Mouse (Mus musculus) liver, embryonic 12.5 days (tissue): ENCODE measurements around the gene Fras1. TPM values are rescaled to one million over a fixed set of nuclear protein-coding genes. Genes with fewer than 3 reads are reported as not detected.

ENCODE experiments used
- ATAC-seq: fragments of 200-750 bp; cut with Nextera tagmentation; 2 replicates; pipeline ENCODE4 v1.8.0; 2017; ENCODE audit warnings: moderate number of reproducible peaks, mild to moderate bottlenecking, moderate library complexity
- H3K27ac ChIP-seq: fragments of 300-500 bp; sonication (generic); 2 replicates; pipeline ENCODE4 v1.5.1; 2016; ENCODE audit warnings: mild to moderate bottlenecking
- H3K27me3 ChIP-seq: fragments of 300-500 bp; sonication (generic); replicated peaks from 2 replicates; pipeline ENCODE4 v1.6.1; 2016; ENCODE audit warnings: mild to moderate bottlenecking, moderate library complexity
- H3K36me3 ChIP-seq: fragments of 300-500 bp; sonication (generic); 2 replicates; pipeline ENCODE4 v1.6.1; 2016; ENCODE audit warnings: mild to moderate bottlenecking, moderate library complexity
- H3K4me1 ChIP-seq: fragments of 300-500 bp; sonication (generic); 2 replicates; pipeline ENCODE4 v1.6.1; 2016
- H3K4me2 ChIP-seq: fragments of 300-500 bp; sonication (generic); 2 replicates; pipeline ENCODE4 v1.6.1; 2016; ENCODE audit warnings: mild to moderate bottlenecking, moderate library complexity
- H3K4me3 ChIP-seq: fragments of 300-500 bp; sonication (generic); 2 replicates; pipeline ENCODE4 v1.5.1; 2016; ENCODE audit warnings: mild to moderate bottlenecking, moderate library complexity
- H3K9ac ChIP-seq: fragments of 300-500 bp; sonication (generic); 2 replicates; pipeline ENCODE4 v1.6.1; 2016; ENCODE audit warnings: mild to moderate bottlenecking, moderate library complexity
- H3K9me3 ChIP-seq: fragments of 300-500 bp; sonication (generic); replicated peaks from 2 replicates; pipeline ENCODE4 v1.6.1; 2016; ENCODE audit warnings: mild to moderate bottlenecking, moderate library complexity
- WGBS: fragments of 180-500 bp; shearing (Covaris S2); methylation state at CpG from one replicate; pipeline ENCODE4 v1.1.7; 2016; ENCODE audit not compliant: insufficient replicate concordance; 5-methylcytosine and 5-hydroxymethylcytosine counted together
- polyA plus RNA-seq: library from polyadenylated mRNA; unstranded; fragments of >200 nt; fragmentation: Nextera tagmentation; extraction: Ambion mirVana; gene quantifications from 2 replicates; pipeline ENCODE4 v1.2.1, GENCODE M21; 2016

The Fras1 gene
- polyA plus RNA-seq, 1 experiment from 2014 or later, result 3.0 TPM

DNA sequence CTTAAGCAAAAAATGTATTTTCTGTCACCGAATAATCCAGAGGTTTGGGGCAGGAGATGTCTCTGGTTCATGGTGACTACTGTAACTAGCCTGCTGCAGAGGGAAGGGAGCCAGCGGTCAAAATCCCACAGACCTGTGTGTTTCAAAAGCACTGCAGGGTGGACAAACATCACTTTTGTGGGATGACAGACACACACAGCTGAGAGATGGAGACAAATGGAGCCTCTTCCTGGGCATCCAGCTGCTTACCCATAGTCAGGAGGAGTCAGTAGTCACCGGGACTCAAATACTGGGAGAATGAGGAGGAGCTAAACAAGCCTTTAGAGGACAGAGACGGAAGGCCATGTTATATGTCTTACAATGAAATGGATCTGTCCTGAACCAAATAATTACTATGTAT lies 343.9 kb downstream of the Fras1 start:
- Histone ChIP-seq H3K4me2 (no peak overlapping the region), H3K9me3 (no peaks in the 10 kb centered on the region), H3K36me3 (no peaks in the 10 kb centered on the region), H3K4me3 (no peak overlapping the region), H3K4me1 (no peaks in the 10 kb centered on the region), H3K27me3 (no peaks in the 10 kb centered on the region), H3K27ac (no peak overlapping the region), H3K9ac (no peak overlapping the region)
- ATAC-seq, result no peak
- WGBS, result 75% methylated on average over 4 of the region's 4 CpGs

DNA sequence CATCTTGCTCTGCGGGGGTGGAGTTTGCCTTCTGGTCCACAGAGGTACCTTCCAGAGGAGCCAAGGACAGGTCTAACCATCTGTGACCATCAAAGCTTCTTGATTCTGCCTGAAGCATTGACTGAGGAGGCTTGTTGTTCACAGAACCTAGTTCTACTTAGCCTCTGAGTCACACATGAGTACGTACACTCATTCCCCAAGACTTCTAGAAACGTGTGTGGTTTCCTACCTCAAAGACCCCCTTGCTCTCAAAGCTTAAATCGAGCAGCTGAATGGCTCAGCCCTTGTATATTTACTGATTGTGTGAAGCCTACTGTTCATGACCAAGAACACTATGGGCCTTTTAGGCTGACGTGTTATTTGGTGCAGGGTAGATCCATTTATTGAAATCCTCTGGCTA lies 344.8 kb downstream of the Fras1 start:
- H3K4me1 ChIP-seq, result no peaks in the 10 kb centered on the region
- H3K4me3 ChIP-seq, result no peak overlapping the region
- no peaks in the 10 kb centered on the region for H3K9me3 ChIP-seq
- H3K9ac ChIP-seq, result no peak overlapping the region
- H3K27ac ChIP-seq, result no peak overlapping the region
- H3K27me3 ChIP-seq, result no peaks in the 10 kb centered on the region
- ATAC-seq, result no peak
- no peak overlapping the region for H3K4me2 ChIP-seq
- H3K36me3 ChIP-seq, result no peaks in the 10 kb centered on the region
- 62% methylated on average over 5 of the region's 5 CpGs for WGBS

DNA sequence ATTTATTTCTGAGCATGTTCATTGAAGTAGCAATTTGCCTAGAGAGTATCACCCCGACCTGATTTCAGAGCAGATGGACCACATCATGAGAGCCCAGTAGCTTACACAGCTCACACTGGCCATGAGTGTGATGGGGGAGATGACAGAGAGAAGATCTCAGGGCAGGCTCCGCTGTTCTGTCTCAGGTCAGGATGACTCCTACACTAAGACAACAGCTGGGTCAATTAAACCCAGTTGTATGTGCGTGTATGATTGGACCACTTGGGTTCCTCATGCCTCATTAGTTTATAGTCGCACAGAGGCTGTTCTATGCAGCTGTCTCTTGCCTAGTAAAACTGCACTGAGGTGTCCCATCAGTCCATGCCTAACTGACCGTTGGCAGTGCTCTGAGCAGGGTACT lies 345.5 kb downstream of the Fras1 start:
- no peak overlapping the region for H3K4me2 ChIP-seq
- 69% methylated on average over 5 of the region's 5 CpGs for WGBS
- H3K9me3 ChIP-seq, result no peaks in the 10 kb centered on the region
- H3K27ac ChIP-seq, result no peak overlapping the region
- no peaks in the 10 kb centered on the region for H3K4me1 ChIP-seq
- H3K9ac ChIP-seq, result no peak overlapping the region
- H3K27me3 ChIP-seq, result no peaks in the 10 kb centered on the region
- H3K4me3 ChIP-seq, result no peak overlapping the region
- ATAC-seq, result no peak
- H3K36me3 ChIP-seq, result no peaks in the 10 kb centered on the region

DNA sequence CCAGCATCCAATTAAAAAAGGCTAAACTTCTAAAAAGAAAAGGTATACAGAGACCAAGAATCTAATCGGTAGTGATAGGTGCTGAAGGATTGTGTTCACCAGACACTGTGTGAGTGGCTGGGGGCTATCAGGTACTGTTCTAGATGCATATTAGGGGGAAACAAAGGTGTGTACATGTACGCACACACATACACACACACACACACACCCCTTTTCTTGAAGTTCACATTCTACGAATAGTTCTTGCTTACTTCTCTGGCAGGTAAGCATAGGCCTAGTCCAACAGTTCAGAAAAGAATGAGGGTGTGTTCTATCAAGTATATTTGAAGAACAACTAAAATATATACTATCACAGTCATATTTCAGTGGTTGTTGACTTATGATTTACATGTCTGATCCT lies 348.9 kb downstream of the Fras1 start:
- Histone ChIP-seq H3K4me2 (no peak overlapping the region), H3K27ac (no peak overlapping the region)
- no peak for ATAC-seq

GRCm38 (mm10) chr5:96739138-96739878 lies 365.6 kb downstream of the Fras1 start:
- no peak overlapping the region for H3K9ac ChIP-seq
- H3K9me3 ChIP-seq, result no peaks in the 10 kb centered on the region
- 71% methylated on average over 15 of the region's 15 CpGs for WGBS
- H3K4me3 ChIP-seq, result no peak overlapping the region
- no peak overlapping the region for H3K27ac ChIP-seq
- H3K4me2 ChIP-seq, result no peak overlapping the region
- ATAC-seq, result no peak
- no peaks in the 10 kb centered on the region for H3K4me1 ChIP-seq
- no peaks in the 10 kb centered on the region for H3K36me3 ChIP-seq
- no peaks in the 10 kb centered on the region for H3K27me3 ChIP-seq

More for the DNA sequence above, 348.9 kb downstream of the Fras1 start:
- Histone ChIP-seq H3K9me3 (no peaks in the 10 kb centered on the region), H3K27me3 (no peaks in the 10 kb centered on the region), H3K4me1 (no peaks in the 10 kb centered on the region), H3K36me3 (no peaks in the 10 kb centered on the region), H3K4me3 (no peak overlapping the region), H3K9ac (no peak overlapping the region)
- 57% methylated on average over 3 of the region's 3 CpGs for WGBS

- Histone ChIP-seq H3K4me3 (no peak overlapping the region), H3K4me1 (no peaks in the 10 kb centered on the region), H3K36me3 (no peaks in the 10 kb centered on the region), H3K27me3 (no peaks in the 10 kb centered on the region), H3K27ac (no peak overlapping the region), H3K9me3 (no peaks in the 10 kb centered on the region), H3K9ac (no peak overlapping the region), H3K4me2 (no peak overlapping the region)
- no peak for ATAC-seq
- WGBS, result 72% methylated on average over 8 of the region's 8 CpGs
Measured at GRCm38 (mm10) chr5:96747195-96747984, 373.6 kb downstream of the Fras1 start.

DNA sequence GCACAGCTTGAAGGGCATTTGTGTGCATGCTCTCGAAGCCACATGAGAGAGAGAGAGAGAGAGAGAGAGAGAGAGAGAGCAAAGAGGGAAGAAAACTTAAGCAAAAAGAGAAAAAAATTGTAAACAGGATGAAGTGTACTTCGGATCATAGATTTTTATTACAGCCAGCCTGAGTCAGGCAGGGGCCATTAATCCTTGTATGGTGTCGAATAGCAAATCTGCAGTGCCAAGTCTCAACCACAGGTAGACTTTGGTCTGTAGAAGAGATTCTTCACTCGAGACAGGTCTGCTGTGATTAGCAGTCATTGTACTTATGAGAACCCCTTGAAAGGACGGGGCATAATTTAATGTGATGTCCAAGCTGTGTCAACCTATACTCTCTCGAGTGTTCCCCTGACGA lies 383.9 kb downstream of the Fras1 start:
- H3K9ac ChIP-seq, result no peak overlapping the region
- no peak overlapping the region for H3K4me2 ChIP-seq
- no peaks in the 10 kb centered on the region for H3K4me1 ChIP-seq
- no peaks in the 10 kb centered on the region for H3K9me3 ChIP-seq
- WGBS, result 61% methylated on average over 7 of the region's 7 CpGs
- no peak for ATAC-seq
- H3K27ac ChIP-seq, result no peak overlapping the region
- H3K27me3 ChIP-seq, result no peaks in the 10 kb centered on the region
- no peaks in the 10 kb centered on the region for H3K36me3 ChIP-seq
- H3K4me3 ChIP-seq, result no peak overlapping the region

GRCm38 (mm10) chr5:96762021-96762420 lies 388.3 kb downstream of the Fras1 start:
- Histone ChIP-seq H3K4me2 (no peak overlapping the region), H3K36me3 (no peaks in the 10 kb centered on the region)
- 27% methylated on average over 1 of the region's 1 CpGs for WGBS

GRCm38 (mm10) chr5:96768846-96769471 lies 395.2 kb downstream of the Fras1 start:
- Histone ChIP-seq H3K9me3 (no peaks in the 10 kb centered on the region), H3K4me2 (no peak overlapping the region), H3K4me1 (no peaks in the 10 kb centered on the region), H3K27ac (no peak overlapping the region), H3K36me3 (no peaks in the 10 kb centered on the region), H3K4me3 (no peak overlapping the region), H3K9ac (no peak overlapping the region), H3K27me3 (no peaks in the 10 kb centered on the region)
- ATAC-seq, result no peak
- WGBS, result 64% methylated on average over 10 of the region's 10 CpGs

More at GRCm38 (mm10) chr5:96762021-96762420, 388.3 kb downstream of the Fras1 start:
- Histone ChIP-seq H3K4me1 (no peaks in the 10 kb centered on the region), H3K27me3 (no peaks in the 10 kb centered on the region), H3K9ac (no peak overlapping the region), H3K9me3 (no peaks in the 10 kb centered on the region), H3K4me3 (no peak overlapping the region), H3K27ac (no peak overlapping the region)
- no peak for ATAC-seq

DNA sequence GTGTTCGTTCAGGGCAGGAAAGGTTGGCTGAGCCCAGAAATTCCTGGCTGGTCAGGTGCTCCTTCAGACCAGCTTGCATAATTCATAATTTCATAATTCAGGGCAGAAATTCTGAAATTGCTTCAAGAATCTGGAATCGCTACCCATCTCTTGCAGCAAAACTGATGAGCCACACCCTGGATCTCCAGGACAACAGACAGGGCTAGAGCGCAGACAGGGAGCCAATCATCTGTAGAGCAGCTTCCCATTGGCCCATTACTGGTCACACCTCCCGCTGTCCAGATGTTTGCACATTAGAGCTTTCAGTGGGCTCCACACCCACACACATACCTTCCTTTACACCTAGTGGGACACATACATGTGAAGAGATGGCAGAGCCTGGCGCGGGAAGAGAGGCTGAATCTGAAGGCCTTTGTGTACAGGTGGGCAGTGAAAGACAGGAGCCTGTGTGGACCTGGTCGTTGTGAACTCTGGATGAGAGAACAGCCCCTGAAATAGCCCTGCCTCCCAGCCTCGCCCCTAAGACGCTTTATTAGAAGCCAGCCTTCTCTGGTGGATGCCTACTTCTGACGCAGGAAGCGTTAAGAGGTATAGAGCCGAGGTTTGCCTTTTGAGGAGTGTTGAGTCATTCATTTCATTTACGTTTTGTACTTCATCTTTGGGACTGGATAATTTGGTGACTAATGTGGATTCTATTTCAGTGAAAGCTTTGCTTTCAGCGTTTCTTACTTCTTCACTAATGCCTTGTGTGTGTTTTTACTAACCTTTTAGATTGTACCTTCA lies 409.9 kb downstream of the Fras1 start:
- WGBS, result 63% methylated on average over 14 of the region's 14 CpGs
- Histone ChIP-seq H3K4me3 (no peak overlapping the region), H3K27me3 (no peaks in the 10 kb centered on the region), H3K9me3 (no peaks in the 10 kb centered on the region), H3K27ac (no peak overlapping the region), H3K4me2 (no peak overlapping the region), H3K9ac (no peak overlapping the region), H3K4me1 (no peaks in the 10 kb centered on the region), H3K36me3 (no peaks in the 10 kb centered on the region)
- ATAC-seq, result no peak

GRCm38 (mm10) chr5:96785096-96785495 lies 411.3 kb downstream of the Fras1 start:
- Histone ChIP-seq H3K9me3 (no peaks in the 10 kb centered on the region), H3K36me3 (no peaks in the 10 kb centered on the region), H3K9ac (no peak overlapping the region), H3K27ac (no peak overlapping the region), H3K4me3 (no peak overlapping the region), H3K4me2 (no peak overlapping the region), H3K4me1 (no peaks in the 10 kb centered on the region), H3K27me3 (no peaks in the 10 kb centered on the region)
- WGBS, result 71% methylated on average over 5 of the region's 5 CpGs
- no peak for ATAC-seq
